Mouse (Mus musculus) bone marrow macrophage, adult 2 months (primary cell): ENCODE measurements at regions not wholly inside any gene's neighbourhood (a gene's known extent, or its start where the extent isn't known, plus 50 kb on each side); places are given as distances from the start of the nearest gene placed in this dataset.

Experiments
- CTCF ChIP-seq: IDR thresholded peaks from 2 replicates; pipeline ENCODE4 v1.5.1; 2012; ENCODE audit warnings: low read depth, mild to moderate bottlenecking, low read length, moderate library complexity
- POLR2A ChIP-seq: IDR thresholded peaks from 2 replicates; pipeline ENCODE4 v1.6.1; 2012; ENCODE audit warnings: mild to moderate bottlenecking, low read depth, low read length, borderline replicate concordance

- no peak for TF ChIP-seq POLR2A
- no peak for TF ChIP-seq CTCF
Measured at GRCm38 (mm10) chr14:71723526-71723925, 768.1 kb downstream of the Gm9195 start.
